Mouse (Mus musculus) lung, embryonic 16.5 days (tissue): ENCODE measurements at regions not wholly inside any gene's neighbourhood (a gene's known extent, or its start where the extent isn't known, plus 50 kb on each side); places are given as distances from the start of the nearest gene placed in this dataset.

Source experiments
- ATAC-seq: fragments of 200-750 bp; cut with Nextera tagmentation; 2 replicates; pipeline ENCODE4 v1.8.0; 2017; ENCODE audit warnings: low read depth, mild to moderate bottlenecking, moderate library complexity
- H3K27ac ChIP-seq: fragments of 300-500 bp; sonication (generic); 2 replicates; pipeline ENCODE4 v1.5.1; 2014; ENCODE audit warnings: mild to moderate bottlenecking, control low read depth, low read length
- H3K27me3 ChIP-seq: fragments of 300-500 bp; sonication (generic); 2 replicates; pipeline ENCODE4 v1.6.1; 2014; ENCODE audit warnings: low read depth, low read length, mixed read lengths; ENCODE audit not compliant: control insufficient read depth, insufficient read depth
- H3K36me3 ChIP-seq: fragments of 300-500 bp; sonication (generic); 2 replicates; pipeline ENCODE4 v1.6.1; 2014; ENCODE audit warnings: low read length; ENCODE audit not compliant: control insufficient read depth, insufficient read depth
- H3K4me1 ChIP-seq: fragments of 300-500 bp; sonication (generic); replicated peaks from 2 replicates; pipeline ENCODE4 v1.6.1; 2014; ENCODE audit warnings: low read length, mixed read lengths; ENCODE audit not compliant: control insufficient read depth, insufficient read depth
- H3K4me2 ChIP-seq: fragments of 300-500 bp; sonication (generic); 2 replicates; pipeline ENCODE4 v1.6.1; 2014; ENCODE audit warnings: low read depth, low read length, control low read depth
- H3K4me3 ChIP-seq: fragments of 300-500 bp; sonication (generic); 2 replicates; pipeline ENCODE4 v1.5.1; 2014; ENCODE audit warnings: mild to moderate bottlenecking, low read length, control low read depth
- H3K9ac ChIP-seq: fragments of 300-500 bp; sonication (generic); 2 replicates; pipeline ENCODE4 v1.6.1; 2014; ENCODE audit warnings: low read length, control low read depth
- H3K9me3 ChIP-seq: fragments of 300-500 bp; sonication (generic); 2 replicates; pipeline ENCODE4 v1.6.1; 2016; ENCODE audit warnings: low read length; ENCODE audit not compliant: control insufficient read depth
- WGBS: fragments of 180-500 bp; shearing (Covaris S2); extraction: QIAGEN DNeasy Blood & Tissue Kit; methylation state at CpG from one replicate; pipeline ENCODE4 v1.1.7; 2014; 5-methylcytosine and 5-hydroxymethylcytosine counted together

DNA sequence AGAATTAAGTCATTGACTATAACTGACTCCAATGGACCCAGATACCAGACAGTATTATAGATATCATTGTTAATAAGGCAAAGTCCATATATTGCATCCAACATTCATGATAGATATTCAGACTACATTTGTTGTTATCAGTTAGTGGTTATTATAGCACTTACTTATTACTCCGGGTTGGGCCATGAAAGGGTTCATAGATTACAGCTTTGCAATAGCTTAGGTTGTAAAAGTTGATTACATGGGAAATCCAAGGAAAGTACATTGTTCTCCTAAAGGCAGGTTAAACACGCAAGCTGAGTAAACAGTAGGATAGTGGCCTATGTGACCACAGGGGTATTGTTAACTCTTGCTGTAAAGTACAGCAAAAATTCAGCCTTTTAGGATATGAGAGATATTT, 89.3 kb upstream of the Actbl2 start:
- Histone ChIP-seq H3K36me3 (no peaks in the 10 kb centered on the region), H3K27me3 (no peaks in the 10 kb centered on the region), H3K9ac (no peak overlapping the region), H3K4me1 (0 out of 2 replicates have a peak, but pooled peaks cover 3% of the 10 kb centered on the region), H3K27ac (no peak overlapping the region), H3K4me2 (no peak overlapping the region), H3K4me3 (no peak overlapping the region), H3K9me3 (no peaks in the 10 kb centered on the region)
- ATAC-seq, result no peak
- 71% methylated on average over 2 of the region's 2 CpGs for WGBS

DNA sequence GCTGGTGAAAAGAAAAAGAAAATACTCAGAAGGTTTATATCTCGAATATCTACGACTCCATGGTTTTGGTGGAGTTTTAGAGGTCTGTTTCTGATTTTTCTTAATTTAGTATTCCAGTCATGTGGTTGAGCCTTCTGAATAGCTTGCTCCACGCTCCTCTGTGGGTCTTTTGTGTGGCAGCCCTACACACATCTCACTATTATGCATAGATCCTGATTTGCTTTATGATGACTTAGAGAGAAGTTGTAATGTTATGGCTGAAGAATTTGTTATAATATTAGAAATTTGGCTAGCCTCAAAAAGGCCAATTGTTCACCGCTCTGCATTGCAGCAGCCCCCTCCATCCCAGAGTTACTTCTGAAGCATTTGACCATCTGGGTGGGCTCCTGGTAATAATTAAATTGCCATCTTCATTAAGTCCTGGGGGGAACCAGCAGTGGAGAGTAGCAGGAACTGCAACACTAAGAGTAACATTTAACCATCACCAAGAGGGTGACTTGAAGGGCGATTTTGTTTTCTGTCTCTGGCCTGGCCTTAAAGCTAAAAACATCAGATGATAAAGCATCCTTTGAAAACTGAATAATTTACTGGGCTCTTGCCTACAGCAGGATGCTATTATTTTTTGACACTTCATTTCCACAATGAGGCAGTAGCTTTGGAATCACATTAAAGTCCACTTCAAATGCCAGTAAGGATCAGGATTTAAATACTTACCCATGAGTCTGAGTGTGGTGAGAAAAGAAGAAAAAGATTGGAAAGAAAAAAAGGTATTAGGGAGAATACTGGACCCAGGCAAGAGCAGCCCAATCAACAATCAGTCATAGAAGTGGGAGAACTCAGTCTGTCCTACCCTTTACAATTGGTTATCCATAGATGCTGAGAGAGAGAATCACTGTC, 84.3 kb upstream of the Actbl2 start:
- H3K27ac ChIP-seq, result peak overlapping the region; percentile 30
- peak; percentile 83 for ATAC-seq

DNA sequence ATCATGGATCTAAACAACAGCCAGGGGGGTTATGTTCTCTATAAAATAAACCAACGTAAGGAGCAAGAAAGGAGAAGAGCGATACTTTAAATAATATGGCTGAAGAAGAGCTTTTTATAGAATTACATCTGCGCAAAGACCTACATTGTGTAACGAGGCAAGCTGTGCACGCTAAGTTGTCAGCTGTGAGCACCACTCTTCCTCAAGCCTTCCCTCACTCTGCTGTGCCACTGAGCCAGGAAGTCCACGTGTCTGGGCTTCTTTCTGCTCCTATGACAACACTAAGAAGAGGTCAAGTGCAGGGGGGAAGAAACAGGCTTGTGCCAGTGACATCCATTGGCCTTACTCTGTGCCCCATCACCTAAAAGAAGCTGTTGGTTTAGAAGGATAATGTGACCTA, 75.6 kb upstream of the Actbl2 start:
- no peak overlapping the region for H3K9ac ChIP-seq
- no peak overlapping the region for H3K4me3 ChIP-seq
- H3K36me3 ChIP-seq, result no peaks in the 10 kb centered on the region
- no peak overlapping the region for H3K4me2 ChIP-seq
- no peaks in the 10 kb centered on the region; the same call in 1 of the 2 replicates for H3K4me1 ChIP-seq
- WGBS, result 69% methylated on average over 6 of the region's 6 CpGs
- no peak overlapping the region for H3K27ac ChIP-seq
- no peak for ATAC-seq
- H3K27me3 ChIP-seq, result no peaks in the 10 kb centered on the region
- no peaks in the 10 kb centered on the region for H3K9me3 ChIP-seq

More for the DNA sequence above, 84.3 kb upstream of the Actbl2 start:
- H3K4me3 ChIP-seq, result no peak overlapping the region
- no peak overlapping the region for H3K4me2 ChIP-seq
- no peaks in the 10 kb centered on the region for H3K27me3 ChIP-seq
- no peaks in the 10 kb centered on the region for H3K9me3 ChIP-seq
- H3K36me3 ChIP-seq, result no peaks in the 10 kb centered on the region
- no peak overlapping the region for H3K9ac ChIP-seq
- 0 out of 2 replicates have a peak, but pooled peaks cover 3% of the 10 kb centered on the region for H3K4me1 ChIP-seq
- WGBS, result 62% methylated on average over 5 of the region's 5 CpGs

GRCm38 (mm10) chr13:111183293-111183692, 71.5 kb upstream of the Actbl2 start:
- ATAC-seq, result peak; percentile 63
- H3K4me1 ChIP-seq, result peaks cover 4% of the 10 kb centered on the region; the same call in 1 of the 2 replicates

DNA sequence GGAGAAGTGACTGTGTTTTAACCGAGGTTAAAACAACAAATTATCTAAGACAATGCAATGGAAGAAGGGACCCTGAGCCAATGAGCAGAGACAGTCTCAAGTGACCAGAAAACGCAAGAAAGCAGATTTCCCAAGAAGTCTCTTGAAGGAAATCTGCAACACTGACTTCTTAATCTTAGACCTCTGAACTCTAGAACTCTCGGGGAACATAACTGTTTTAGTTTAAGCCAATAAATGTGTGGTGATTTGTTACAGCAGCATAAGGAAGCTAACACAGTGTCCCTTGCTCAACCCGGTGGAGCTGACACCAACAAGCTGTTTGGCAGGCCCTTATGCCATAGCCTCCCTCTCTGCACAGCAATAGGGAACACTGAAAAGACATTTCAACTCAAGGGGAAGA, 69.0 kb upstream of the Actbl2 start:
- WGBS, result 45% methylated on average over 4 of the region's 4 CpGs
- ATAC-seq, result peak; percentile 94
- Histone ChIP-seq H3K4me3 (no peak overlapping the region), H3K9ac (no peak overlapping the region), H3K4me2 (no peak overlapping the region), H3K4me1 (peaks cover 4% of the 10 kb centered on the region; the same call in 1 of the 2 replicates), H3K27me3 (no peaks in the 10 kb centered on the region), H3K27ac (no peak overlapping the region; the same call in 1 of the 2 replicates), H3K9me3 (no peaks in the 10 kb centered on the region), H3K36me3 (no peaks in the 10 kb centered on the region)

More at GRCm38 (mm10) chr13:111183293-111183692, 71.5 kb upstream of the Actbl2 start:
- no peaks in the 10 kb centered on the region for H3K9me3 ChIP-seq
- no peaks in the 10 kb centered on the region for H3K36me3 ChIP-seq
- H3K9ac ChIP-seq, result no peak overlapping the region
- H3K4me2 ChIP-seq, result no peak overlapping the region
- H3K27ac ChIP-seq, result no peak overlapping the region; the same call in 1 of the 2 replicates
- WGBS, result 51% methylated on average over 2 of the region's 2 CpGs
- H3K4me3 ChIP-seq, result no peak overlapping the region
- H3K27me3 ChIP-seq, result no peaks in the 10 kb centered on the region

DNA sequence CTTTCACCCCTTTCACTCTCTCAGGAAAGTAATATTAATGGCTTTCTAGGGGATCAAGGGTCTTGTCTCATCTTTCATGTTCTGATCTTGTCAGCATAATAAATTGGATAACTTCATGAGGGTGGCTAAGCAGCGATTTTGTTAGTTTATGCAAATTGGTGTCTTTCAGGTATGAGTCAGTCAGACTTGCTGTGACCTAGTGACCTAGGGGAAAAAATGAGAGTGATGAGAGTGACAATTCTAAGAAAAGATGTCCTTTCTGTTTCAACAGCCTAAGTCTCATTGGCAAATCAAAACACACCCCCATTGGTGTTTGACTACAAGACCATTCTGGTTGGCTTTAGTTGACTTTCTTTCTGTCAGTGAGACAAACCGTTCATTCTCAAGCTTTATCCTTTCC, 68.0 kb upstream of the Actbl2 start:
- no peak overlapping the region for H3K4me2 ChIP-seq
- H3K27ac ChIP-seq, result no peak overlapping the region
- WGBS, result 85% methylated on average over 2 of the region's 2 CpGs
- H3K4me1 ChIP-seq, result peaks cover 11% of the 10 kb centered on the region; the same call in 1 of the 2 replicates
- no peak overlapping the region for H3K9ac ChIP-seq
- no peak for ATAC-seq
- no peaks in the 10 kb centered on the region for H3K9me3 ChIP-seq
- no peaks in the 10 kb centered on the region for H3K36me3 ChIP-seq
- no peaks in the 10 kb centered on the region for H3K27me3 ChIP-seq
- H3K4me3 ChIP-seq, result no peak overlapping the region

GRCm38 (mm10) chr13:111193919-111194318, 60.9 kb upstream of the Actbl2 start:
- Histone ChIP-seq H3K4me1 (peaks cover 7% of the 10 kb centered on the region; the same call in 1 of the 2 replicates), H3K9ac (no peak overlapping the region), H3K4me3 (no peak overlapping the region), H3K27me3 (no peaks in the 10 kb centered on the region), H3K27ac (peak overlapping the region; percentile 23), H3K4me2 (no peak overlapping the region), H3K9me3 (no peaks in the 10 kb centered on the region), H3K36me3 (no peaks in the 10 kb centered on the region)
- peak; percentile 82 for ATAC-seq
- WGBS, result 44% methylated on average over 2 of the region's 2 CpGs

DNA sequence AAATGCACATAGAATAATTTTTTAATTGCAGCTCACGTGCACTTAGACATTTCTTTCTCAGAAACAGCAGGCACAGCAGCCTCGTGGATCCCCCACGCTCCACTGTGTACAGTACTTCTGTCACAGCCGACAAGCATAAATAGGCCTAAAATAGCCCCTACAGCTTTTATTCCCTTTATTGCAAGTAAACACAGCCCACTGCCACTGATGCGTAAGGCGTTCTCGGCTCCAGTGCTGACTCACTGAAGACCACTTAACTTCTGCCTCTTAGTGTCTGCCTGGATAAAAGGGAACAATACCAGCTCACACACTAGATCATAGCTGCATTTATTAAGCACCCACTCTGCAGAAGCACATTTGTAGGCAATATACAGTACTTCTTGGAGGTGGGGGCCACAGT, 60.5 kb upstream of the Actbl2 start:
- Histone ChIP-seq H3K36me3 (no peaks in the 10 kb centered on the region), H3K4me2 (no peak overlapping the region), H3K9me3 (no peaks in the 10 kb centered on the region), H3K4me3 (no peak overlapping the region), H3K27ac (peak overlapping the region; percentile 23), H3K9ac (no peak overlapping the region), H3K27me3 (no peaks in the 10 kb centered on the region), H3K4me1 (peaks cover 7% of the 10 kb centered on the region; the same call in 1 of the 2 replicates)
- ATAC-seq, result peak; percentile 48; the same call in 1 of the 2 replicates
- 35% methylated on average over 7 of the region's 7 CpGs for WGBS

- ATAC-seq, result no peak
These were observed 53.3 kb upstream of the Actbl2 start for GRCm38 (mm10) chr13:111201532-111201931.

More at GRCm38 (mm10) chr13:111201532-111201931, 53.3 kb upstream of the Actbl2 start:
- Histone ChIP-seq H3K27ac (no peak overlapping the region), H3K36me3 (no peaks in the 10 kb centered on the region), H3K27me3 (no peaks in the 10 kb centered on the region), H3K9ac (no peak overlapping the region), H3K4me1 (no peaks in the 10 kb centered on the region), H3K9me3 (no peaks in the 10 kb centered on the region), H3K4me3 (no peak overlapping the region), H3K4me2 (no peak overlapping the region)
- 79% methylated on average over 3 of the region's 3 CpGs for WGBS
